Mouse (Mus musculus): Measurements from ENCODE around the gene Ibsp.

Ibsp gene

GRCm38 (mm10) chr5:104342881-104343280, 43.9 kb downstream of the Ibsp start:
- DNase-seq (ENCODE audit: low spot score): no peak

DNA sequence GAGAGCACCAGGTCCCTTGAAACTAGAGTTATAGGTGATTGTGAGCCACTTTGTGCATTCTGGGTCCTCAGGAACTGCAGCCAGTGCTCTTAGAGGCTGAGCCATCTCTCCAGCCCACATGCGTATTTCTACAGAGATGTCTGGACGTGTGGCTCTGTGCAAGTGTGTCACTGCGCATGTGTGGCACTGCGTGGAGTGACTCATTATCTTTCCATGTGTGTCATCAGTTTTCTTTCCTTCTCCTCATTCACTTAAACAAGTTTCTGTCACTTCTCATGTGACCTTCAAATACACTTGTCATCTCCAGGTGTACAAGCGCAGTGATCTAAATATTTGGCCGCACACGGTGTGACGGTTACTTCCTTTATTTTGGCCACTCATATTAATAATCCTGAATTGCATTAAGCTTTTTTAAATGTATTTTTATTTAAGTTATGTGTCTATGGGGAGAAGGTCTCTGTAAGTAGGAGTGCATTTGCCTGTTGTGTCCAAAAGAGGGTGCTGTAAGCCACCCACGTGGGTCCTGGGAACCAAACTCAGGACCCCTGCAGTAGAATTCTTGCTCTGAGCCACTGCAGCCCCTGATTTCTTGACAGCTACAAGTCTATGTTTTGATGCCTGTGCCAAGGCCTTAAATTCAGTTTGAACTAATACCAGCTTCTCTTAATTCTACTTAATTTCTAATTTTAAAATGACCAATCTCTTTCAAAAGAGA, 45.7 kb downstream of the Ibsp start:
- DNase-seq (ENCODE audit: low spot score): no peak

DNA sequence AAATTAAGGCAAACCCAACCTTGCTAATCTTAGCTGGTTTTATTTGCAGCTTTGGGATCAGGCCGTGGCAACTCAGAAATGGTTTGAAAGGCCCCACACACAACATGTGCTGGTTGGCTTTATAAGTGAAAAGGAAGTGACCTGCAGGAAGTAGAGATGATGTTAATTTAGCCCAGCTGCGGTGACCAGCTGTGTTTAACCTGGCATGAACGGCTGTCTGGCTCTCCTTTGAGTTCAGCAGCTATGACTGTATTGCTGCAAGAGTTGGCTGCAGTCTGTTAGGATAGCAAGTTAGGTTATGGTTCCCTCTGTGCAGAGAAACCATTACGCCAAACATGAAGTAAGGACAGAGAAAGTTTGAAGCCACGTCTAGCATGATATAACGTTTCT, 46.3 kb downstream of the Ibsp start:
- no peak for DNase-seq (ENCODE audit: low spot score)

DNA sequence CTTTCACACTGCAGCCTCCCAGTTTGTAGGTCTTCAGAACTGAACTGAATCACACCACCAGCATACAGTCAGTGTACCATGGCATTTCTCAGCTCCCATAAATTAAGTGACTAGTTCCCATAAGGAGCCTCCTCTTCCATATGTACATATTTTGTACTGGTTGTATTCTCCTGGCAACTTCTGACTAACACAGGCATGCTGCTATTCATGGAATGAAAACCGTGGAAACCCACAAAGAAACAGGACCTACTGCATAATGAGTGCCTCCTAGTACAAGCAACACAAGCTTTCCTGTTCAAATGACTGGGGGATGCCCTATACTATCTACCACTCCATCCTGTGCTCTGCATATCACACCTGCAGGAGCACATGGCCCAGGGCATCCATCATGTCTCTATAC, 52.1 kb downstream of the Ibsp start:
- no peak for DNase-seq (ENCODE audit: low spot score)

GRCm38 (mm10) chr5:104351874-104352273, 52.9 kb downstream of the Ibsp start:
- no peak for DNase-seq (ENCODE audit: low spot score)

- DNase-seq (ENCODE audit: low spot score): no peak
These were observed 58.6 kb downstream of the Ibsp start for GRCm38 (mm10) chr5:104357575-104357974.

- DNase-seq (ENCODE audit: low spot score): no peak
These were observed 59.6 kb downstream of the Ibsp start for GRCm38 (mm10) chr5:104358592-104358991.

DNA sequence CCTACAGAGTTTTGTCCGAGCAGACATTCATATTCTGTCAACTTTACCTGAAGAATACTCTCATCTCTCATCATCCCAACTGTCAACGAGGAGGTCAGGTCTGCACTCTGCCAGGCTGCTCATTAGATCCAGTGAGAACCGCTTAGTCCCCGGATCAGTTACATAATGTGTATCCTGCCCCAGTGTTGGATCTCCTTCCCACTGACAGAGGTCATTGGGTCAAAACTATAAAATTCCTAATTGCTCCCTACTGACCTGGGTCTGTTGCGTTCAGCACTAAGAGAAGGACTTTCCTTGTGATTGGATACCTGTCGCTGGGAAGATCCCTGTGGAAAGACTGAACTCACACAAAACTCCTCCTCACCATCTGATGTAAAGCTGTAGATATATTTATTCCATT, 60.3 kb downstream of the Ibsp start:
- no peak for DNase-seq (ENCODE audit: low spot score)

All from testis, postnatal 10 days (tissue).